Mouse (Mus musculus) hindbrain, postnatal 0 days (tissue): Measurements from ENCODE around the gene Fbxw4. TPM values are rescaled to one million over a fixed set of nuclear protein-coding genes. Genes with fewer than 3 reads are reported as not detected.
A peak's percentile ranks its signal among the peaks of the same experiment; 100 is the strongest.

ENCODE experiments used
- ATAC-seq: fragments of 200-750 bp; cut with Nextera tagmentation; 2 replicates; pipeline ENCODE4 v1.8.0; 2017; ENCODE audit warnings: mild to moderate bottlenecking, moderate TSS enrichment, moderate library complexity
- DNase-seq: peaks from one replicate; pipeline ENCODE4 v3.0.0-alpha.2; 2015; ENCODE audit warnings: low spot score
- H3K27ac ChIP-seq: fragments of 300-500 bp; sonication (generic); 2 replicates; pipeline ENCODE4 v1.5.1; 2014; ENCODE audit warnings: mild to moderate bottlenecking
- H3K27me3 ChIP-seq: fragments of 300-500 bp; sonication (generic); 2 replicates; pipeline ENCODE4 v1.6.1; 2014; ENCODE audit warnings: low read length, mixed read lengths; ENCODE audit not compliant: insufficient read depth
- H3K36me3 ChIP-seq: fragments of 300-500 bp; sonication (generic); 2 replicates; pipeline ENCODE4 v1.6.1; 2014; ENCODE audit warnings: low read length, mixed read lengths; ENCODE audit not compliant: insufficient read depth
- H3K4me1 ChIP-seq: fragments of 300-500 bp; sonication (generic); 2 replicates; pipeline ENCODE4 v1.6.1; 2014; ENCODE audit warnings: antibody characterized with exemption, low read length, mixed read lengths; ENCODE audit not compliant: insufficient read depth
- H3K4me2 ChIP-seq: fragments of 300-500 bp; sonication (generic); 2 replicates; pipeline ENCODE4 v1.6.1; 2014; ENCODE audit warnings: low read depth, mild to moderate bottlenecking, low read length, moderate library complexity, mixed read lengths
- H3K4me3 ChIP-seq: fragments of 300-500 bp; sonication (generic); 2 replicates; pipeline ENCODE4 v1.5.1; 2014; ENCODE audit warnings: low read length
- H3K9ac ChIP-seq: fragments of 300-500 bp; sonication (generic); replicated peaks from 2 replicates; pipeline ENCODE4 v1.6.1; 2014; ENCODE audit warnings: mild to moderate bottlenecking, low read length, moderate library complexity, mixed read lengths
- H3K9me3 ChIP-seq: fragments of 300-500 bp; sonication (generic); 2 replicates; pipeline ENCODE4 v1.6.1; 2016; ENCODE audit warnings: low read length, mixed read lengths
- CTCF ChIP-seq: IDR thresholded peaks from 2 replicates; pipeline ENCODE4 v1.5.1; 2016; ENCODE audit warnings: antibody characterized with exemption, control low read depth, low read depth
- WGBS: fragments of 180-500 bp; shearing (Covaris S2); extraction: QIAGEN DNeasy Blood & Tissue Kit; methylation state at CpG from one replicate; pipeline ENCODE4 v1.1.7; 2014; 5-methylcytosine and 5-hydroxymethylcytosine counted together
- polyA plus RNA-seq: library from polyadenylated mRNA; unstranded; fragments of >200 nt; fragmentation: Nextera tagmentation; extraction: Ambion mirVana; gene quantifications from 2 replicates; pipeline ENCODE4 v1.2.1, GENCODE M21; 2015
- total RNA-seq: library from RNA; depleted of rRNA; stranded (reverse); fragments of >200 nt; gene quantifications from 2 replicates; pipeline ENCODE4 v1.2.3, GENCODE M21; 2014

Gene Fbxw4
- total and polyA plus RNA-seq, 2 experiments from 2014 or later, result 5.3 to 65.3 TPM

GRCm38 (mm10) chr19:45691001-45691535 lies 31.0 kb upstream of the Fbxw4 start:
- H3K4me1 ChIP-seq, result no peaks in the 10 kb centered on the region
- ATAC-seq (no peak), DNase-seq (no peak)
- H3K4me2 ChIP-seq, result no peak overlapping the region
- WGBS, result 65% methylated on average over 8 of the region's 8 CpGs
- no peak overlapping the region for H3K27ac ChIP-seq
- H3K4me3 ChIP-seq, result no peak overlapping the region
- TF ChIP-seq CTCF, result no peak
- no peaks in the 10 kb centered on the region for H3K36me3 ChIP-seq
- H3K9me3 ChIP-seq, result no peaks in the 10 kb centered on the region
- no peak overlapping the region for H3K9ac ChIP-seq
- H3K27me3 ChIP-seq, result no peaks in the 10 kb centered on the region; the same call in 1 of the 2 replicates

- no peak for TF ChIP-seq CTCF
- H3K4me2 ChIP-seq, result no peak overlapping the region
- DNase-seq (no peak), ATAC-seq (no peak)
- H3K36me3 ChIP-seq, result no peaks in the 10 kb centered on the region
- H3K27me3 ChIP-seq, result no peaks in the 10 kb centered on the region; the same call in 1 of the 2 replicates
- H3K4me3 ChIP-seq, result no peak overlapping the region
- H3K27ac ChIP-seq, result no peak overlapping the region
- WGBS, result 67% methylated on average over 4 of the region's 4 CpGs
- no peak overlapping the region for H3K9ac ChIP-seq
- H3K9me3 ChIP-seq, result no peaks in the 10 kb centered on the region
- H3K4me1 ChIP-seq, result no peaks in the 10 kb centered on the region
Measured at GRCm38 (mm10) chr19:45687001-45687400, 26.9 kb upstream of the Fbxw4 start.

- no peak for ATAC-seq
- Histone ChIP-seq H3K4me1 (no peaks in the 10 kb centered on the region), H3K36me3 (no peaks in the 10 kb centered on the region), H3K4me2 (no peak overlapping the region), H3K9me3 (no peaks in the 10 kb centered on the region), H3K27me3 (no peaks in the 10 kb centered on the region; the same call in 1 of the 2 replicates), H3K27ac (no peak overlapping the region), H3K4me3 (no peak overlapping the region), H3K9ac (no peak overlapping the region)
- TF ChIP-seq CTCF, result no peak
- no peak for DNase-seq
- 81% methylated on average over 10 of the region's 10 CpGs for WGBS
Measured at GRCm38 (mm10) chr19:45683676-45684075, 23.6 kb upstream of the Fbxw4 start.

DNA sequence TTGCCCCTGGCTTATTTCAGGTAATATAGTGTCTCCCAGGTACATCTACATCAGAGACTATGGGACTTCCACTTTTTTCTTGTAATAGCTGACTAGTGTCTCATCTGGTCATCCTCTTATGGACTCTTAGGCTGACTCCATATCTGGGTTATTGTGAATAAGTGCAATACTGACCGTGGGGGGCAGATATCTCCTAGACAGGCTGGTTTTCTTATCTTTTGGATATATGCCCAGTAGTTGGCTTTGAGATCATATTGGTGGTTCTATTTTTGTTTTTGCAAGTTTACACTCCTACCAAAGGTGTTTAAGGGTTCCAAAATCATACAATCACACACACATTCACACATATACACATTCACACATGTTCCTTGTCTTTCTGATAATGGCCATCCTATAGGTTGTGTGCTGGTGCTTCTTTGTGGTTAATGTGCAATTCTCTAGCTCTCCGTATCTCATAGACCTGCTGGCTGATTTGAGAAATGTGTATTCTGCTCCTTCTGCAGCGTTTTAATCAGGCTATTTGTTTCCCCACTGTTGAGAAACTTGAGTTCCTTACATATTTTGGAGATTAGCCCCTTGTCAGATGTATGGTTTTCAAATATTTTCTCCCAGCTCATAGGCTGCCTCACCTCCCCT lies 20.5 kb upstream of the Fbxw4 start:
- no peak overlapping the region for H3K9ac ChIP-seq
- WGBS, result 71% methylated on average over 3 of the region's 3 CpGs
- TF ChIP-seq CTCF, result no peak
- no peak overlapping the region for H3K4me2 ChIP-seq
- H3K36me3 ChIP-seq, result no peaks in the 10 kb centered on the region
- no peak overlapping the region for H3K4me3 ChIP-seq
- H3K4me1 ChIP-seq, result no peaks in the 10 kb centered on the region
- ATAC-seq (no peak), DNase-seq (no peak)
- no peaks in the 10 kb centered on the region for H3K9me3 ChIP-seq
- H3K27ac ChIP-seq, result no peak overlapping the region
- H3K27me3 ChIP-seq, result 0 out of 2 replicates have a peak, but pooled peaks cover 3% of the 10 kb centered on the region

DNA sequence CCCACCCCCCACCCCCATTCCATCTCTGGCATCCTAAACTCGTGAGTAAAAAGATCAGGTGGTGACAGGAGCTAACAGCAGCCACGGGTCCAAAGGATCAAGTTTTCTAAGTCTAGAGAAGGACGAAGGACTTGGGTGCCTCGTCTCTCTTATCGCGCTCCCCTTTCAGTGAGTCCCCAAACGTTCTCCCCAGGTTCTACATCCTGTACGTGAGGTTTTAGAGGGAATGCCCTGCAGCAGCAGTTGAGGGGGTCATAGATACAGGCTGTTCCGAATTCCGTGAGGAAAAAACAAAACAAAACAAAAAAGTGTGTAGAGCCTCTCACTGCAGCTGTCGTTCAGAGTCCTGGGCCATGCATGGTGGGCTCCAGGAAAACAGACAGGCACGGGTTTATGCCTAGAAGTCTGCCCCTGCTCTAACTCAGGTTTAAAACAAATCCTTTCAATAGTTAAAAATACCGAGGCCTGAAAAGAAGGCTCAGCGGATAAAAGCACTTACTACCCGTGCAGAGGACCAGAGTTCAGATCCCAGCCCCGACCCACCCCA lies 16.7 kb upstream of the Fbxw4 start:
- no peak for ATAC-seq
- no peak overlapping the region for H3K9ac ChIP-seq
- H3K4me3 ChIP-seq, result peak overlapping the region; percentile 28; the same call in 1 of the 2 replicates
- no peak for TF ChIP-seq CTCF
- no peak for DNase-seq
- WGBS, result 6% methylated on average over 16 of the region's 16 CpGs
- no peaks in the 10 kb centered on the region for H3K36me3 ChIP-seq
- no peaks in the 10 kb centered on the region for H3K4me1 ChIP-seq
- H3K4me2 ChIP-seq, result peak overlapping the region; percentile 54
- H3K9me3 ChIP-seq, result no peaks in the 10 kb centered on the region
- no peak overlapping the region for H3K27ac ChIP-seq
- 0 out of 2 replicates have a peak, but pooled peaks cover 19% of the 10 kb centered on the region for H3K27me3 ChIP-seq

GRCm38 (mm10) chr19:45675720-45676581 lies 15.8 kb upstream of the Fbxw4 start:
- peak overlapping the region; percentile 28 for H3K4me3 ChIP-seq
- peak overlapping the region; percentile 54 for H3K4me2 ChIP-seq
- no peak overlapping the region for H3K27ac ChIP-seq
- no peaks in the 10 kb centered on the region for H3K4me1 ChIP-seq
- TF ChIP-seq CTCF, result no peak
- under 1% methylated on average over 38 of the region's 38 CpGs for WGBS
- no peaks in the 10 kb centered on the region for H3K9me3 ChIP-seq
- DNase-seq, result no peak
- ATAC-seq, result no peak
- H3K27me3 ChIP-seq, result 0 out of 2 replicates have a peak, but pooled peaks cover 19% of the 10 kb centered on the region
- H3K9ac ChIP-seq, result no peak overlapping the region
- H3K36me3 ChIP-seq, result no peaks in the 10 kb centered on the region
